Mouse (Mus musculus): ENCODE results near the gene Pcsk2. TPM values are rescaled to one million over a fixed set of nuclear protein-coding genes. Genes with fewer than 3 reads are reported as not detected.

The Pcsk2 gene
- total RNA-seq (2015) (not detected in 2 replicates), total RNA-seq (2017) (not detected in 2 replicates)

DNA sequence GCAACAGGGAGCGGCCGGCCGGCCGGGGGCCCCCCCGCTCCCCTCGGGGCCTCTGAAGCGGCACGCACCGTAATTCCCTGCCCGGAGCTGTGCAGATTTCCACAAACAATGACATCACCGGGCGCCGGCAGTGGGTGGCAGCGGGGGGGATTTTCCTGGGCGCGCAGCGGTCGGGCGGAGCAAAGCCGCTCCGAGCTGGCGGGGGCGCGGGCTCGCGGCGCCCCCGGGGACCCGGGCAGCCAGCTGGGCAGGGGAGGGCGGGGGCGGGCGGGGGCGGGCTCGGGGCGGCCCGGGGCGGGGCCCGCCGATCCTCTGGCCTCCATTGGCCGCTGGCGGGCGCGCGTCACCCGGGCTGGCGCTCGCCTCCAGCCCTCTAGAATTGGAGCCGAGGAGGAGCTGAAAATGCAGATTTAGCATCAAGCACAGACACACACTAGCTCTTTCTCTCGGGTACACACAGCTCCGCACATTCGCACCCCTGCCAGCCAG lies at the start of gene Pcsk2:
Pcsk2 (plus strand) TSS at position 399 of the 489 bp plus-strand sequence.
- 0 out of 2 replicates have a peak, but pooled peaks have one; percentile 20 for ATAC-seq (replicated peaks; ENCODE audit: poor library complexity)

DNA sequence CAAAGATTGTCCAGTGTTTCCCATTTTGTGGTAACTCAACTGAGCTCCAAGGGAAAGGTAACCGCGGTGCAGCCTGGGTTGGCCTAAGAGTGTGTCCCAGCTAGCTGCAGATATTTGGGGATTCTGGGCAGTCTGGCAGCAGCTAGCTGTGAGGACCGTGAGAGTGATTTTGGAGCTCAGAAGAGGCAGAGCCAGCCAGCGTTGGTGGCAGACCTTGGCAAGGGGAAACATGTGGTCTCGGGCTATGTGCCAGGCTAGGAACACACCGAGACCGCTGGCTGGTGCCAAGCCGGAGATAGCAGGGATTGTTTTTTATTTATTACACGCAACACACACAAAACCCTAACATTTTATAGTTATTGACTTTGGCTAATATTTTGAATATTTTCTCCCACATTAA lies 45.1 kb upstream of the Pcsk2 start:
- no peak for ATAC-seq (replicated peaks; ENCODE audit: poor library complexity)

DNA sequence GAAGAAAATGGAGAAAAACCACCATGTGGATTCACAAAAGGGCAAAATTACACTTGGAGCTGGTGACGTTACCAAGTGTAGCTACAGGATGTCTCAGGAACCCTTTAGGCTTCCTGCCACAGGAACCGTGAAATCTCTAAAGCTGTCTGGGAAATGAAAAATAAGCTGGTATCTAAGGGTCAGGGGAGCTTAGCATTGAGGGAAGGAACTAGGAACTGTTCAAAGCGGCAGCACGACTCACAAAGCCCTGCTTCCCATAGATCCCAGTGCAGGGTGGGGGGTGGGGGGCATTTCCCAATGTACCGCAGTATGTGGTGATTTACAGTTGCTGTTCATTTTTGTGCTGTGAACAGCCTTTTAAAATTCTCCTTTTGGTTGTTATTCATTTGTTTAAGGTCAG lies 44.2 kb upstream of the Pcsk2 start:
- ATAC-seq (replicated peaks; ENCODE audit: poor library complexity) = no peak

DNA sequence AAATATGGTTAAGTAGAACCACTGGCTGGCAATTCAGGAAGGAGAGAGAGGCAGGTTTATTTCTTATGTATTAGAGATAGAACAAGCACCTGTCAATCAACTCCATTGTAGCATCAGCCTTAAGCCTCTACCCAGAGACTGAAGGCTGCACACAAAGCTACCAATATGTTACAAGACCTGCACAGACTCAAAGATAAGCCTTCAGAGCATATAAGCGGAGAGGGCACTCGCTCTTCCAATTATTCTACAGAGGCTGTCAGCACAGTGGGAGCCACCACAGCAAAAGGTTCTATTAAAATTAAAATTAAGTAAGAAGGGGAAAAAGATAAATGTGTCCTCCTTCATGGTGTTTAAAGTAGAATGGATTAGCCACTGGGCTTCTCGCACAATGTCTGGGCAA lies 43.8 kb upstream of the Pcsk2 start:
- ATAC-seq (replicated peaks; ENCODE audit: poor library complexity) = no peak

DNA sequence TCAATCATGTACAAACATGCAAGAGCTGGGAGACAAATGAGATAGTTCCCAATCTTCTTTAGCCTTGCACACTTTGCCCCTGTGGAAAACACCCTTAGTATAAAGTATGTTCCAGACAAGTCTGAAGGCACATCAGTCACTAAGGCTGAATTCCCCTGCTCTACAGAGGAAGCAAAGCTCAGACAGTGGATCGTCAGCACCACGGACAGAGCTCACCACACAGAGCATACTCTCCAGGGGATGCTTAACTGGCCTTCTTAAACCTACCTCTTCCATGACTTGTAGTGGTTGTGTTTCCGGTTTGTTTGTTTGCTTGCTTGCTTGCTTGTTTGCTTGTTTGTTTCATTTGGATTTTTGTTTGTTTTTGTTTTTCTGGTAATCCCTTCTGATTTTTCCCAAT lies 9.5 kb upstream of the Pcsk2 start:
- no peak for ATAC-seq (replicated peaks; ENCODE audit: poor library complexity)

DNA sequence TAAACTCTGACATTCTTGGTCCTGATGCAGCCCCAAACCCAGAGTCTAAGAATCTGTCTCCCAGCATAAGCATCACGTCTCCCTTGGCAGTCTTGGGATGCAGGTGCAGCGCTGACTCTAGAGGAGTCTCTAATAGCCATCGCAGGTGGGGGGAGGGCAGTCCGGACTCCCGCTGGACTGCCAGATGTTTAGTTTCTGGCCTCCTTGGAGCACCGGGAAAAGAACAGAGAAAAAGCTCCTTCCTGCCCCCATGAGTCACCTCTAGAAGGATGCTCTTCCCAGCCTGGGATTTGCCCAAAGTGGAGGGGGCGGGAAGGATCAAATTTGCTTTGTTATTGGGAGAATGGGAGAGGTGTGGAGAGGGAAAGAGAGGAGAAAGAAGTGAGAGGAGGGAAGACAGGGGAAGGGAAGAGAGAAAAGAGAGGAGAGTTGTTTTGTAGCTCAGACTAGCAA lies 631 bp upstream of the Pcsk2 start:
- ATAC-seq (replicated peaks; ENCODE audit: poor library complexity) = no peak

DNA sequence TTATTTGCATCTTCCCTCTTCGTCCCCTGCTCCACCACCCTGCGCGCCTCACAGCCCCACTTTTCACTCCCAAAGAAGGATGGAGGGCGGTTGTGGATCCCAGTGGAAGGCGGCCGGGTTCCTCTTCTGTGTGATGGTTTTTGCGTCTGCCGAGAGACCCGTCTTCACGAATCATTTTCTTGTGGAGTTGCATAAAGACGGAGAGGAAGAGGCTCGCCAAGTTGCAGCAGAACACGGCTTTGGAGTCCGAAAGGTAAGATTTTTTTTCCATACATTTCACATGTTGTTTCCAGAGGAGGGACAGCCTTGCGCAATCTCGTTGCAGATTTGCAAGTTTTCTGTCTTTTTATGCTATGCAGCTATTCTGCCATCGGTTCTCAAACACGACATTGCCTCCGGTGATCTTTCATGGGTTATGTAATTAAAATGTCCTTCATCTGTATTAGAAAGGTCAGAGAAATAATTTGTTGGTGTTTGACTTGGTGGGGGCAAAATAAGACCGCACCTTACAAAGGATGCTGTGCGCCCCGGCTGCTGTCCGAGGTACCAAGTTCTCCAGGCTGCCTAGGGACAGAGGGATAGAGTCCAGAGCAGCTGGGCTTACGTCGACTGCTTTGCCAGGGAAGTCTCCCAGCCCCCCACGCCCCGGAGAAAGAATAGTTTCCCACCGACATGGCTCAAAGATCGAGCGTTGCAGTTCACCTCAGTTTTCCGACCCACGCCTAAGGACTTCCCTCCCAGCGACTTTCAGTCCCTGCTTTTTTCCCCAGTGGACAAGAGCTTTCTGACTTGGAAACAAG lies 656 bp downstream of the Pcsk2 start:
- ATAC-seq (replicated peaks; ENCODE audit: poor library complexity) = no peak

DNA sequence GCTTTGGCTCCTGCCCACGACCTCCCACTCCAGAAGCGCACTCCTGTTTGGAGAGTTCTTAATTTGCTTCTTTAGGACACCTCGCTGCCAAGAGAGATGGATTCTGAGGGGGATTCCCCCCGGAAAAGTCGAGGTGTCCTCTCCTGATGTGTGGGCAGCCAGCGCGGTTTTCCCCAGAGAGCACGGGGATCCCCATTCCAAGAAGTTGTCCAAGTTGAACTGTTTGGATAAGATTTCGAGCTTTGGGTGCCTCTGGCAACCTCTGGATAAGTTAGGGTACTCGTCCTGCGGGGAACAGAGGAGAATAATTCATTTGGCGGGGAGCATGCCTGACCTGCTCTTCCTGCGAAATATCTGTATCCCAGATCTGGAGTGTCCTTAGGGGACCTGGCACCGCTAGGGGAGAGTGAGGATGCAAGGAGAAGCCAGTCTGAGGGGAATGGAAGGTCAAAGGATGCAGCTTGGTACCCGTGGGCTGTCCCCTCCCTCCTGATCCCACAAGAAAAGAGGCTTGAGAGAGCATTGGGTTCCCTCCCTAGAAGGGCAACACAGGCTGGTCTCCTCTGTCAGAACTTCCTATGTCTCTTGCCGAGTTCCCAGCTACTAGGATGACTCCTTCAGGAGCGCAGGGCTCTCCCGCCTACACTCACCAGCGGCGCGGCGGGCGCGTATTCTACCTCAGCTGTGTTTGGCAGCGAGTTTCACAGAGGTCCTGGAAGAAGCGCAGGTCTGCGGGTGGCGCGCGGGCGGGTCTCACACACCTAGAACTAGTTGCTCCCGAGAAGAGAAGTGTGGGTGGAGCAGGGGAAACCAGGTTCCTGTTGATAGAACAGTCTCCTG lies 1.5 kb downstream of the Pcsk2 start:
- ATAC-seq (replicated peaks; ENCODE audit: poor library complexity) = no peak

DNA sequence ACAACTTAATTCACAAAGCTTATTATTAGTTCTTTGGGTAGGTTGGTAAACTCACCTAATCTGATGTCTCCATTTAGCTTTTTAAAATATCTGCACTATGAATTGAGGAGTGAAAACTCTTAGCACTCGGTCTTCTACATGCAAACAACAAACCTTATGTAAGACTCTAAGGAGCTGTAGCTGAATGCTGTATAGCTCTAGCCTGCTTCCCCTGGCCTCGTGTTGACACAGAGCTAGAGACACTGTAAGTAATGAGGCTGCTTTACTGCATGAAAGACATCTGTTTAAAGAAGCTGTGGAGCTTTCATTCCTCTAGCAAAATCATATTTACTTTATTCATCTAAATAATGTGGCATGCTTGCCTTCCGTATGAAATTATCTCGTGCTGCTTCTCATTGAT lies 14.4 kb downstream of the Pcsk2 start:
- ATAC-seq (replicated peaks; ENCODE audit: poor library complexity) = no peak

DNA sequence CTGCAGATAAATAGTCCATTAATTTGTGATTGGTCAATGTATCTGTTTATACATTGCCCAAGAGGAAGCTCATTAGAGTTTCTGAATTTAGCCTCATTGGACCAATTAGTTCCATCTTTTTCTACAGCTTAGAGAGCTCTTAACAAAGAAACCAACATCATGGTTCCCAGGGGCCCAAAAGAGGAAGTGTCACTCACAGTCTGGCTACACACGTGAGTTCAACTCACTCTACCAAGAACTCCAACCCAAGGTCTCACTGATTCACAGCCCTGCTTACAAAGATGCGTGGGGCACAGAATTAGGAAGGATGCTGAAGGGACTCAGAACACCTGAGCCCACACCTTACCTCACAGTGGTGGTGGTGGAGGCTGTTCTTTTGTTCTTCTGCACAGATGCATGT lies 19.1 kb downstream of the Pcsk2 start:
- no peak for ATAC-seq (replicated peaks; ENCODE audit: poor library complexity)

DNA sequence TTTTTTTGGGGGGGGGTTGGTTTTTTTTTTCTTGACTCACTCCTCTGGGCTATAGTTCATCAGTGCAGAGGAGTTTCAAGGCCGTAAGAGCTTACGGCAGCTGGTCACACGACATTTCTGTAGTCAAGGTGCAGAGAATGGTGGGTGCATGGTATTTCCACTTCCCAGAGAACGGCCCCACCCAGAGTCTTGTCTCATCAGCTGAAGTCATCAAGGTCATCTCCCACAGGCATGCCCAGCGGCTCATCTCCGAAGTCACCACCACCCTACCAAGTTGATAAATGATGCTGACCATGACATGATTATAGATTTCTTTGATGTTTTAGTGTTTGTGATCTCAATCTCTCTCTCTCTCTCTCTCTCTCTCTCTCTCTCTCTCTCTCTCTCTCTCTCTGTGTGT lies 20.0 kb downstream of the Pcsk2 start:
- no peak for ATAC-seq (replicated peaks; ENCODE audit: poor library complexity)

DNA sequence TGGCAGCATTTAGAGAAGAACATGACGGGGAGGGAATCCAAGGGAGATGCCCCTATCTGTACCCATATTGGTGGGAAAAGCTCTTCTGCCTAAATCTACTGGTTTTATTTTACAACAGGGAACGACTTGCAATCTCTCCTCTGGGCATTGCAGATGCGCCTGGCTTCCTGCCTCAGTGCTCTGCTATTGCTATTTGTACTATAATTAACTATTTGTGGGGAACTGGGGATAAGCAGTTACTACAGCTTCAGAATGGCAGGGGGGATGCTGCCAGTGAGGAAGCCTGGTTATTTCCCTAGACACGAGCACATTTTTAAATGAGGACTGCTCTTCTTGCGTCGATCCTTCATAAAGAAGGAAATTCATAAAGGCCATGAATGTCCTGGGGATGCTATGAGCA lies 39.4 kb downstream of the Pcsk2 start:
- ATAC-seq (replicated peaks; ENCODE audit: poor library complexity) = no peak

DNA sequence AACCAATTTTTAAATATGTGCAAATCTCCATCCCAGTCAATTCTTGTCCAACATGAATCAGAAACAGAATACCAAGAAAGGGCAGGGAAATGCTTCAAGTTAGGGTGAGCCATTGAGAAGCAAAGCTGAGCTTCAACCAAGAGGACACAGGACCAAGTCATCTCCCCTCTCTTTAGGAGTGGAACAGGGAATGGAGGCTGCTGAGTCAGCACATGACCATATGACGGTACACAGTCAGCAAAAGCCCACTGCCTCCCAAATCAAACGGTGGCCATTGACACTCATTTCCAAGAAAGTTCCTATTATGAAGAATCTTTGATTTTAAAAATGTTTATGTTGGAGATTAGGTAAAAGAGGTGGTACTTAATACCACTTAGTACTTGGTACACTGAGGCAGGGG lies 44.4 kb downstream of the Pcsk2 start:
- ATAC-seq (replicated peaks; ENCODE audit: poor library complexity) = no peak

DNA sequence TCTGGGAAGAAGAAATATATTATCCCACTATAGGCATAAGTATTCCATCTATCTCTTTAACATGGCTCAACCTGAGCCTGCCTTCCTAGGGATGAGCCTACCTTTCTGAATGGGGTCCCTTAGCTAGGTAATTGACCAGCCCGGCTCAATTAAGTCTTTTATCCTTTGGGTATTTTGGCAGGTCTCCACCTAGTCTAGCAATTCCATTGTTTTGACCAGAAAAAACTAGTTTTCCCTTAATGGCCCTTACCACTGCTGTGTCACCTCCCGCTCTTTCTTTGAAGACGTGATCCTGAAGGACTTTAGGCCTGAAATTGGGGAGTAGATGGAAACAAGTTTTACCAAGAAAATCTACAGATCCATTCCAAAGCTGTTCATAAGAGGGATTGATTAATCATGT lies 57.1 kb downstream of the Pcsk2 start:
- no peak for ATAC-seq (replicated peaks; ENCODE audit: poor library complexity)

DNA sequence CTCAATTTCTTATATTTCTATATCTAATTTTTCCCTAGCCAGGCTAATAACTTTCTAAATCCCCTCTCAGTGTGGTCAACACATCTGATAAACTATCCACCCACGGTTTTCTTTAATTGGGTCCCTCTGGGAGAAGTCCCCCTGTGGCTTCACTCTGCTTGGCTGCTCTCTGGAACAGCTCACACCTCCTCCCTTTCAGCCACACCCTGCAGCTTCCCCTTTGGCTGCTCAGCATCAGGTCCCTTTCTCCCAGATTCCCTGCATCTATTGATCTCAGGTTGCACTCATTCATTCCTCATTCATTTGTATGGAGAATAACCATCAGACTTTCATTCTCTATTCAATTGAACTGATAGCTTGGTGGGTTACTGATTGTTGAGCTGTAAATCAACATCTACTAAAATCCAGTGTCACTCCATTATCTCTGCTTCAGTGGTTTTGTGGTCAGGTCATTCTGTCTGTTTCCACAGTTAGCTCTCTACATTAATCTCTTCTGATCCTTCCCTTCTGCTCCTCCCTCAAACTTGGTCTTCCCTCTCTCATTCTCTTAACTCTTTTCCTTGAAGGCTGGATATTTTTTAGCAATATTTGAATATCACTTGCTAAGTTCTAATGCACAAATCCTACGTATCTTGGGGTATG lies 58.0 kb downstream of the Pcsk2 start:
- ATAC-seq (replicated peaks; ENCODE audit: poor library complexity) = no peak

DNA sequence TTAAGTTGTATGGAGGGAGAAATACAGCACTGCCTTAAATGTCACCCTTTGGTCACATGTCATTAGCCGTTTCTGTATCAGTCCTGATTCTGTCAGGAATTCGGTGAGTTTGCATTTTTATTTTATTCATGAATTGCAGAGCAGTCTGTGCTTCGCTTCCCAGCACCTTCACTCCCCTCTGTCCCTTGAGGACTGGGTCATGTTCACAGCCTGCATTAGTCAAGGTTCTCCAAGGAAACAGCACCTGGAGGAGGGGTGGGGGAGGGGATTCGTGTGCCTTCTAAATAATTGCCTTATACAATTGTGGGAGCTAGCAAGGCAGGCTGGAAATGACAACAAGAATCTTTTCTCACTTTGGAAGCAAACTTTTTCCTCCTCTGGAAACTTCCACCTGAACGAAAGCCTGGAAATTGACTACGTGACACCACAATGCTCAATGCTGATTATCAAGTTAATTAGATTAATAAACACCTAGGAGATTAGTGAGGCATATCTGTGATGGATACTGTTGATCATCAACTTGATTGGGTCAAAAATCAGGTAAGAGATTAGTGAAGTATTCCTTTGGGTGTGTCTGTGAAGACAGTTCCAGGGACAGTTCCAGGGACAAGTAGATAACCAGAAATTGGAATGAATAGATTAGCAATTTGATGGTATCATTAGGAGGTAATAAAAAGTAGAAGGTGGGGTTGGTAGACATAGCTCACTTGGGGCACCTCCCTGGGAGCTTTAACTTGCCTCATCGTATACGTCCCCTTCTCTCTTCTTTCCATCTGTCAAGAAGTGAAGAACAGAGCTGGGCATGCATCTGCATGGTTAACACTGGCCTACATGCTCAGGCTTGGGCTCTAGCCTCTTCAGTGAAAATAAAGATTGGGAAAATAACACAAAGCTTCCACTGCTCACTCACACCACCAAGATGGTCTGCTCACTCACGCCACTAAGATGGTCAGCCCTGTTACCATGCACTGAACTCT lies 64.7 kb downstream of the Pcsk2 start:
- no peak for ATAC-seq (replicated peaks; ENCODE audit: poor library complexity)

DNA sequence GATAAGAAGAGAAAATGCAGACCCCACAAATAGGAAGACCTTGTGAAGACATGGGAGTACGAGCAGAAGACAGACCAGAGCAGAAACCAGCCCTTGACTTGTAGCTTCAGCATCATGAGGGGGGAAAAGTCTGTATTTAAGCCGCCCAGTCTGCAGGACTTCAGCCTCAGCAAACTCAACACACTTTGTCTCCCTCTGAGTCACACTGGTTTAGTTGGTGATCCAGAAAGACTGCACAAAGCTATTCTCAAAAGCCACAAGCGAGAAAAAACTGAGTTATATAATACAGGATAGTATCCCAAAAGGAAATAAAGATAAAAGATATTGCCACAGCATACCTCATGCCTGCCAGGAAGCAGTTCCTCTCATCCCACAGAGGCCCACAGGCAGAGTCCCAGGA lies 67.5 kb downstream of the Pcsk2 start:
- no peak for ATAC-seq (replicated peaks; ENCODE audit: poor library complexity)

DNA sequence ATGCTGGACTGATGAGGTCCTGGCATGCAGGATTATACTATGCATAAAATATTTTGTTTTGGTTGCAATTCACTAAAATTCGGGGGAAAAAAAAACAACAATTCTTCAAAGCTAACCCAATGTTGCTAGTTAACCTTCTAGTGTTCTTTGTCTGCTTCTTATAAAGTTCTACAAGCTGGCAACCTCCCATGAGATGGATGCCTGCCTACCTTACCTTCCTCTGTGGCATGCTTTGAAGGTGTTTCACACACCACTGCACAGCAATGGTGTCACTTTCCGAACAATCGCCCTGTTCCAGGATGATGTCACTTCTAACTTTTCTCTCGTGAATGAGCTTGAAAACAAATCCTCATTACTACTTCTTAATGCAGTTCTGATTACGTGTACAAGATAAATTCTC lies 68.8 kb downstream of the Pcsk2 start:
- ATAC-seq (replicated peaks; ENCODE audit: poor library complexity) = no peak

DNA sequence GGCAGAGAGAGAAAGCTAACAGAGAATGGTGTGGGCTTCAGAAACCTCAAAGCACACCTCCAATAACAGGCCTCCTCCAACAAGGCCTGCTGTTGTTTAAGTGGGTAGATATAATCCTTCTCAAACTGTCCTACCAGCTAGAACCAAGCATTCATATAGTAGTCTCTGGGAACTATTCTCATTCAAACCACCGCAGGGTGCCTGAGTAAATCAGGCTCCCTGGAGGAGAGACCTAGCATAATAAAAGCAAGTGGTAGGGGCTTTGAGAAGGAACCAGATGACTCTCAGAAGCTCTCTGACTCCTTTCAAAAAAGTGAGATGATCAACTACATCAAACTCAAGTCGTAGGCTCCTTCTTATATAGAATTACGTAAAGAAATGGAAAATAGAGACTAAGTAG lies 75.0 kb downstream of the Pcsk2 start:
- ATAC-seq (replicated peaks; ENCODE audit: poor library complexity) = no peak

DNA sequence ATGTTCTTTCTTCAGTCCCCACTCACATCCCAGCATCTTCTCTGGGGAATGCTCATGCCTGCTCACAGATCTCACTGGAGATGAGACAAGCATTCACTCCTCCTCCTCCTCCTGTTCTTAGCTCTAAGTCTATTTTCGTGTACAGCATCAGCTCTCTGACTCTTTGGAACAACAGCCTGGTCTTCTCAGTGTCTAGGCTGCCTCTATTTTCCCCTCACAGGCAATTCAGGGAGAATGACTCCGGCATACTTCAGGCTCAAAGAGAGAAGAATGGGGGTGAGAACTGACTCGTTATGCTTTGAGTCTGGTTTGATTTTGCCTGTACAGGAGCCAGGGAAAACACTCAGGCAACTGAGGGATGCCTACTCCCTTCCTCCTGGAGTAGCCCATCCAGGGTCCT lies 78.0 kb downstream of the Pcsk2 start:
- ATAC-seq (replicated peaks; ENCODE audit: poor library complexity) = no peak
